Mouse (Mus musculus) ES-E14 (cell line): ENCODE measurements around the gene Bcl2l12. TPM values are rescaled to one million over a fixed set of nuclear protein-coding genes. Genes with fewer than 3 reads are reported as not detected.

Experiments
- DNase-seq: peaks from one replicate; pipeline ENCODE4 v3.0.0-alpha.2; 2013; ENCODE audit warnings: low read depth, low spot score
- H3K27ac ChIP-seq: 2 replicates; pipeline ENCODE4 v1.5.1; 2012; ENCODE audit warnings: low read depth, mild to moderate bottlenecking, low read length, moderate library complexity, mixed read lengths; ENCODE audit not compliant: poor library complexity, insufficient read depth, severe bottlenecking
- H3K36me3 ChIP-seq: 2 replicates; pipeline ENCODE4 v1.6.1; 2012; ENCODE audit warnings: mild to moderate bottlenecking, low read length, moderate library complexity, mixed read lengths; ENCODE audit not compliant: control insufficient read depth, poor library complexity, insufficient read depth, severe bottlenecking
- H3K4me1 ChIP-seq, 2 experiments: fragments of 150-350 bp in 1 of 2; sonication (generic) in 1 of 2; 2 replicates each; pipeline ENCODE4 v1.6.1; 2012; ENCODE audit warnings: low read length in 2 of 2, mild to moderate bottlenecking in 1 of 2, mixed read lengths in 1 of 2; ENCODE audit not compliant: control insufficient read depth in 2 of 2, insufficient read depth in 2 of 2, poor library complexity in 1 of 2
- H3K4me3 ChIP-seq, 2 experiments: fragments of 150-350 bp in 1 of 2; sonication (generic) in 1 of 2; 2 replicates each; pipeline ENCODE4 v1.5.1; 2012; ENCODE audit warnings: low read length in 2 of 2, low read depth in 1 of 2, mild to moderate bottlenecking in 1 of 2, mixed read lengths in 1 of 2; ENCODE audit not compliant: insufficient read depth in 1 of 2, poor library complexity in 1 of 2, severe bottlenecking in 1 of 2
- H3K9ac ChIP-seq: 2 replicates; pipeline ENCODE4 v1.6.1; 2012; ENCODE audit warnings: low read depth, mild to moderate bottlenecking, low read length, mixed read lengths; ENCODE audit not compliant: poor library complexity, insufficient read depth, severe bottlenecking
- H3K9me3 ChIP-seq: fragments of 150-350 bp; sonication (generic); 2 replicates; pipeline ENCODE4 v1.6.1; 2012; ENCODE audit warnings: low read depth, mild to moderate bottlenecking, low read length; ENCODE audit not compliant: control insufficient read depth, insufficient read depth
- CHD2 ChIP-seq: IDR thresholded peaks from 2 replicates; pipeline ENCODE4 v1.6.1; 2014; ENCODE audit warnings: mild to moderate bottlenecking, low read depth, low read length, inconsistent platforms
- HCFC1 ChIP-seq: IDR thresholded peaks from 2 replicates; pipeline ENCODE4 v1.6.1; 2012; ENCODE audit warnings: low read length, inconsistent platforms, borderline replicate concordance; ENCODE audit not compliant: insufficient read depth
- MAFK ChIP-seq: IDR thresholded peaks from 2 replicates; pipeline ENCODE4 v1.6.1; 2014; ENCODE audit warnings: mild to moderate bottlenecking, low read depth, low read length, inconsistent platforms; ENCODE audit not compliant: insufficient read depth
- ZC3H11A ChIP-seq: IDR thresholded peaks from 2 replicates; pipeline ENCODE4 v1.6.1; 2012; ENCODE audit warnings: low read depth, mild to moderate bottlenecking, inconsistent platforms, low read length, borderline replicate concordance
- ZNF384 ChIP-seq: IDR thresholded peaks from 2 replicates; pipeline ENCODE4 v1.6.1; 2012; ENCODE audit warnings: low read depth, low read length, inconsistent platforms
- in situ Hi-C, 2 experiments: fragments of 600-800 bp; cut with MboI; formaldehyde crosslinking; loops; one replicate each; pipeline ENCODE4 v1.15.1; 2025; ENCODE audit warnings: low sequenced_read_pairs in 2 of 2, inconsistent platforms in 1 of 2; ENCODE audit not compliant: unreplicated experiment in 2 of 2
- total RNA-seq: library from RNA; depleted of rRNA; stranded (reverse); fragments of 300-350 nt; gene quantifications from 2 replicates; pipeline ENCODE4 v1.2.3, GENCODE M21; 2012

Bcl2l12 gene
- total RNA-seq, 1 experiment = 13.0 TPM

GRCm38 (mm10) chr7:45043307-45043706 lies 44.8 kb upstream of the Bcl2l12 start:
- Histone ChIP-seq H3K9ac (0 out of 2 replicates have a peak overlapping the region, but pooled peaks have one; percentile 33), H3K9me3 (no peaks in the 10 kb centered on the region), H3K4me3 (peak overlapping the region in 1 of 2 experiments; percentile 21; a peak in 1 of 4 replicates), H3K4me1 (peaks cover 4 to 15% of the 10 kb centered on the region in 2 experiments; a peak in 2 of 4 replicates), H3K36me3 (peaks cover 60% of the 10 kb centered on the region), H3K27ac (no peak overlapping the region)
- DNase-seq = no peak
- TF ChIP-seq ZC3H11A (no peak), HCFC1 (no peak), MAFK (no peak), CHD2 (no peak), ZNF384 (no peak)
- in situ Hi-C loops = no loop called here

- no peak overlapping the region for H3K27ac ChIP-seq
- in situ Hi-C loops = no loop called here
- TF ChIP-seq ZC3H11A (no peak), CHD2 (no peak), MAFK (no peak), ZNF384 (no peak)
- H3K4me3 ChIP-seq = no peak overlapping the region
- no peak for DNase-seq
- H3K36me3 ChIP-seq = peaks cover 45% of the 10 kb centered on the region
- H3K9ac ChIP-seq = no peak overlapping the region
- no peaks in the 10 kb centered on the region for H3K9me3 ChIP-seq
- peaks cover 0 to 2% of the 10 kb centered on the region in 2 experiments; a peak in 1 of 4 replicates for H3K4me1 ChIP-seq
Measured at GRCm38 (mm10) chr7:45040851-45041250, 42.3 kb upstream of the Bcl2l12 start.

GRCm38 (mm10) chr7:45038411-45038810 lies 39.9 kb upstream of the Bcl2l12 start:
- H3K9ac ChIP-seq = no peak overlapping the region
- TF ChIP-seq ZNF384 (no peak), MAFK (no peak), HCFC1 (no peak), ZC3H11A (no peak)
- no peak overlapping the region for H3K4me3 ChIP-seq
- no peak for DNase-seq
- in situ Hi-C loops = no loop called here
- peaks cover 53% of the 10 kb centered on the region for H3K36me3 ChIP-seq
- no peak overlapping the region for H3K27ac ChIP-seq
- H3K4me1 ChIP-seq = no peaks in the 10 kb centered on the region
- no peaks in the 10 kb centered on the region for H3K9me3 ChIP-seq

- Histone ChIP-seq H3K36me3 (peaks cover 52% of the 10 kb centered on the region), H3K4me1 (no peaks in the 10 kb centered on the region), H3K27ac (no peak overlapping the region), H3K4me3 (no peak overlapping the region), H3K9ac (no peak overlapping the region), H3K9me3 (no peaks in the 10 kb centered on the region)
- TF ChIP-seq HCFC1 (no peak), MAFK (no peak)
- no peak for DNase-seq
- in situ Hi-C loops = no loop called here
Measured at GRCm38 (mm10) chr7:45037720-45038361, 39.3 kb upstream of the Bcl2l12 start.

- H3K9me3 ChIP-seq = no peaks in the 10 kb centered on the region
- no peak overlapping the region for H3K9ac ChIP-seq
- H3K36me3 ChIP-seq = peaks cover 51% of the 10 kb centered on the region
- in situ Hi-C loops = no loop called here
- no peak for TF ChIP-seq MAFK
- TF ChIP-seq ZNF384 = no peak
- no peak for TF ChIP-seq HCFC1
- no peak for TF ChIP-seq CHD2
- no peak for TF ChIP-seq ZC3H11A
- no peak overlapping the region for H3K4me3 ChIP-seq
- no peaks in the 10 kb centered on the region for H3K4me1 ChIP-seq
- no peak for DNase-seq
- no peak overlapping the region for H3K27ac ChIP-seq
Measured at GRCm38 (mm10) chr7:45036702-45037101, 38.2 kb upstream of the Bcl2l12 start.
